Mouse (Mus musculus) bone marrow macrophage, adult 2 months (primary cell): ENCODE measurements around the gene Dip2c.

ENCODE experiments used
- CTCF ChIP-seq: IDR thresholded peaks from 2 replicates; pipeline ENCODE4 v1.5.1; 2012; ENCODE audit warnings: low read depth, mild to moderate bottlenecking, low read length, moderate library complexity
- POLR2A ChIP-seq: IDR thresholded peaks from 2 replicates; pipeline ENCODE4 v1.6.1; 2012; ENCODE audit warnings: mild to moderate bottlenecking, low read depth, low read length, borderline replicate concordance

DNA sequence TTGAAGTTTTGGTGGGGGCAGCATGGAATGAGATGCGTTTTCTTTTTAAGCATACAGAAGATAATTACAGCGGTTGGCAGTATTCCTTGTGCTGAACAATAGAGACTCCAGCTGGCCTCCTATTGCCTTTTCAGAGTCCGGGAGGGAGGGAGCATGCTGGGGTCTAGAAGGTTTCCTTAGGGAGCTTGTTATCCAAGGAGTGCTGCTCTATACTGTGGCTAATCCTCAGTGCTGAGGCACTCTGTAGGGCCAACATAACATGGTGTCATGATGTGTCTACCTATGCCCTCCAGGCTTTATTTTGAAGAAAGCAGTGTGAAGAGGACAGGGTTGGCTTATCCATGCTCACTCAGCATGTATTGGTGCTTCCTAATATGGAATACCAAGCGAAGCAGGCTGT is 79.0 kb downstream of the Dip2c start:
- TF ChIP-seq CTCF (no peak), POLR2A (no peak)
